Mouse (Mus musculus) liver, embryonic 14.5 days (tissue): Measurements from ENCODE around the gene Slc45a3.

Experiments
- CTCF ChIP-seq: IDR thresholded peaks from 2 replicates; pipeline ENCODE4 v1.5.1; 2016; ENCODE audit warnings: antibody characterized with exemption, low read depth, control low read depth
- EP300 ChIP-seq: IDR thresholded peaks from 2 replicates; pipeline ENCODE4 v1.6.1; 2016; ENCODE audit warnings: antibody characterized with exemption, low read depth

DNA sequence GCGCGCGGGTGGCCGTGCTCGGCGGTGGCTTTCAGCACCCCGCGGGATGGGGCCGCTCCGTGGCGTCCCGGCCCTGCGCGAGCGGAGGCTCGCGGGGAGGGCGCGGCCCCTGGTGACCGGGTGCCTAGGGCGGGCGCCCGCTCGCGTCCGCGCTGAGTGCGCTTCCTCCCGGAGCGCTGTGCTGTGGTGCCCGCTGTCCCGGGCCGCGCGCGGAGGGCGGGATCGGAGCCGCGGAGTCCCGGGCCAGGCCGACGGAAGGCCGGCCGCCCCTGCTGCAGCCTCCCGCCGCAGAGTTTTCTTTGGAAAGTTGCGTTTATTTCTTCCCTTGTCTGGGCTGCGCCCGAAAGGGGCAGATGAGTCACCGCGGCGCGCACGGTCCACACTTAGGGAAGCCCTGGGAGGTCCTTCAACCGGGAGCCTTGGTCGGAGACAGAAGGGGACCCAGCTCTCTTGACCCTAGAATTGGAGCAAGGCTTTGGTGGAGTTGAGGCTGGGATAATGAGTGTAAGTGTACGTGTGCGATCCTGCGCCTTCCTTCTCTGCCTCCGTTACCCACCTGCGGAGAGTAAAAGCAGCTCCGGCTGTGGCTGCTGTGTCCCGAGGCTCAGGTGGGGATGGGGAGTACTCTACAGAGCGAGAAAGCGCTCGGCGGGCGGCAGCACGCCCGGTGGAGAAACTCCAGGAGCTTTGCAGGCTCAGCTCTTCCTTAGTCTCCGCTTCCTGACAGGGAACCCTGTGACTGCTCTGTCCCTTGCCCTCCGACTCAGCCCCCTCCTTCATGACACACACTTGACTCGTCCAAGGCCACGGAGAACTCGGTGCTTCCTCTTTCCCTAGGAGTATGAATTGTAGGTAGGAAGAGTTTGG is 551 bp downstream of the Slc45a3 start:
- TF ChIP-seq EP300, result no peak
- TF ChIP-seq CTCF, result no peak
